Mouse (Mus musculus): ENCODE measurements around the gene Rapgef5.

GRCm38 (mm10) chr12:117545277-117545676 lies 29.0 kb downstream of the Rapgef5 start:
- TF ChIP-seq CTCF (IDR thresholded peaks at IDR 0.05; ENCODE audit: low read depth) (no peak), EP300 (optimal IDR thresholded peaks at IDR 0.05) (no peak)

Data from stomach, postnatal 0 days (tissue).